Comparison of ENCODE assay signal across 8 mouse cellular contexts in the genomic region with DNA sequence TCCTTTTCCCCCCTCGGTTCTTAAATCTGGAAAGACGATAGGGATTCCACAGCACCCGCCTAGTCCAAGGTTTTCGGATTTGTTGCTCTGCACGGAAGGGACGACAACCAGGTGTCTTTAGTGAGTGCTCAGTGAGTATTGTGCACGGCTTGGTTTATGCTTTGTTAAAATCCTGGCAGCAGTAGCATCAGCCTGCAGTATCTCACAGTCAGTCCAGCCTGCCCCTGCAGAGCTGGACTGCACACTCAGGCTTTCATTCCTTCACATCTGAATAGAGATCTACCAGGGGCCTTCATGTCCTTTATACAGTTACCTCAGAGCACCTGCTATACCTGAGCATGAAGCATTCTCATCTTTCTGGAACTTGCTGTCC. TPM values are rescaled to one million over a fixed set of nuclear protein-coding genes. Genes with fewer than 3 reads are reported as not detected.
DNase-seq lines count a peak whose midpoint lies in the region; ATAC-seq and TF ChIP-seq lines count a peak whose summit lies in the region.

No protein-coding gene starts in this region.

- no peak for TF ChIP-seq POLR2A in lung, adult 2 months (IDR thresholded peaks at IDR 0.05; ENCODE audit: borderline replicate concordance, extremely low read depth, low read depth, low read length)

- H3K27ac ChIP-seq in embryonic facial prominence, embryonic 13.5 days = no peak overlapping the region
- peak overlapping the region; percentile 83 for H3K27ac ChIP-seq in limb, embryonic 10.5 days
- H3K27ac ChIP-seq in neural tube, embryonic 14.5 days (ENCODE audit: low read depth, low read length) = peak overlapping the region; percentile 67

- no peak for TF ChIP-seq CTCF in lung, adult 2 months (IDR thresholded peaks at IDR 0.05; ENCODE audit: insufficient read depth, low read length)

- no peak for DNase-seq in lung, adult 2 months
- no peak for DNase-seq in lung, postnatal 25 days (ENCODE audit: low spot score)
- no peak for DNase-seq in limb, embryonic 10.5 days (ENCODE audit: low spot score)
- no peak for DNase-seq in gastrocnemius, adult 8-10 months (ENCODE audit: low spot score in 2 of 2)
- no peak for DNase-seq in cerebellum, postnatal 14 days
- DNase-seq in spleen, postnatal 36 days (ENCODE audit: low spot score in 2 of 2) = no peak

- no peaks in the 10 kb centered on the region for H3K9me3 ChIP-seq in embryonic facial prominence, embryonic 13.5 days
- no peaks in the 10 kb centered on the region for H3K9me3 ChIP-seq in limb, embryonic 10.5 days (replicated peaks)
- no peaks in the 10 kb centered on the region for H3K9me3 ChIP-seq in neural tube, embryonic 14.5 days (ENCODE audit: control insufficient read depth, low read length)

- no peaks in the 10 kb centered on the region for H3K27me3 ChIP-seq in embryonic facial prominence, embryonic 13.5 days
- no peaks in the 10 kb centered on the region for H3K27me3 ChIP-seq in limb, embryonic 10.5 days (ENCODE audit: low read depth, poor library complexity, severe bottlenecking)
- H3K27me3 ChIP-seq in neural tube, embryonic 14.5 days (ENCODE audit: control insufficient read depth, insufficient read depth, low read length) = no peaks in the 10 kb centered on the region

- peak; percentile 13; the same call in 1 of the 2 replicates for ATAC-seq in embryonic facial prominence, embryonic 13.5 days (ENCODE audit: insufficient number of reproducible peaks, insufficient read depth, low FRiP score, low TSS enrichment, low read depth)
- ATAC-seq in neural tube, embryonic 14.5 days (ENCODE audit: low read depth) = peak; percentile 52

- peak overlapping the region; percentile 85 for H3K4me2 ChIP-seq in embryonic facial prominence, embryonic 13.5 days
- H3K4me2 ChIP-seq in neural tube, embryonic 14.5 days (ENCODE audit: low read depth, low read length) = peak overlapping the region; percentile 92

- 0% methylated on average over 7 of the region's 7 CpGs for WGBS in lung, adult 2 months
- WGBS in embryonic facial prominence, embryonic 13.5 days = 1% methylated on average over 7 of the region's 7 CpGs
- WGBS in limb, embryonic 10.5 days = 2% methylated on average over 7 of the region's 7 CpGs
- 3% methylated on average over 7 of the region's 7 CpGs for WGBS in neural tube, embryonic 14.5 days

- H3K4me3 ChIP-seq in lung, adult 2 months (replicated peaks; ENCODE audit: extremely low read depth, low read depth, low read length) = peak overlapping the region; percentile 88
- H3K4me3 ChIP-seq in embryonic facial prominence, embryonic 13.5 days = peak overlapping the region; percentile 82
- H3K4me3 ChIP-seq in limb, embryonic 10.5 days = peak overlapping the region; percentile 69
- peak overlapping the region; percentile 74 for H3K4me3 ChIP-seq in neural tube, embryonic 14.5 days (ENCODE audit: low read depth, low read length)

- H3K36me3 ChIP-seq in embryonic facial prominence, embryonic 13.5 days = peaks cover 5% of the 10 kb centered on the region; the same call in 1 of the 2 replicates
- H3K36me3 ChIP-seq in limb, embryonic 10.5 days = peaks cover 2% of the 10 kb centered on the region
- no peaks in the 10 kb centered on the region for H3K36me3 ChIP-seq in neural tube, embryonic 14.5 days (ENCODE audit: control insufficient read depth, insufficient read depth, low read length)

- H3K4me1 ChIP-seq in lung, adult 2 months (ENCODE audit: control insufficient read depth, insufficient read depth, low read length) = peaks cover 6% of the 10 kb centered on the region; the same call in 1 of the 2 replicates
- H3K4me1 ChIP-seq in embryonic facial prominence, embryonic 13.5 days = peaks cover 17% of the 10 kb centered on the region
- peaks cover 18% of the 10 kb centered on the region for H3K4me1 ChIP-seq in limb, embryonic 10.5 days
- peaks cover 18% of the 10 kb centered on the region for H3K4me1 ChIP-seq in neural tube, embryonic 14.5 days (ENCODE audit: control insufficient read depth, insufficient read depth, low read length)

- peak overlapping the region; percentile 86 for H3K9ac ChIP-seq in embryonic facial prominence, embryonic 13.5 days
- peak overlapping the region; percentile 82 for H3K9ac ChIP-seq in neural tube, embryonic 14.5 days (replicated peaks; ENCODE audit: low read depth, low read length)

RNA-seq across cellular contexts. Expression of gene Ppt1, which starts 0.3 kb away (rescaled TPM):
- polyA plus RNA-seq in lung, adult 2 months (2012; rRNA removed) = 35.2 and 43.6 TPM in 2 replicates
- 79.0 and 81.7 TPM in 2 replicates for polyA plus RNA-seq in embryonic facial prominence, embryonic 13.5 days (2015; fragmentation: Nextera tagmentation; extraction: Ambion mirVana)
- 45.4 and 55.3 TPM in 2 replicates for polyA plus RNA-seq in limb, embryonic 10.5 days (2016; fragmentation: Nextera tagmentation; extraction: Ambion mirVana)
- 92.9 and 102 TPM in 2 replicates for polyA plus RNA-seq in neural tube, embryonic 14.5 days (2014; fragmentation: Nextera tagmentation; extraction: Ambion mirVana)
- total RNA-seq in gastrocnemius, adult 8-10 months (2022) = 10 to 100 TPM in 2 of 4 experiments, 1 to 10 TPM in 2; 8.8 to 12.1 (median 10.3) TPM

RNA-seq across cellular contexts. Expression of gene Cap1, which starts 49.5 kb away (rescaled TPM):
- polyA plus RNA-seq in lung, adult 2 months (2012; rRNA removed) = 101 and 124 TPM in 2 replicates
- polyA plus RNA-seq in embryonic facial prominence, embryonic 13.5 days (2015; fragmentation: Nextera tagmentation; extraction: Ambion mirVana) = 65.5 and 67.2 TPM in 2 replicates
- 45.3 and 46.5 TPM in 2 replicates for polyA plus RNA-seq in limb, embryonic 10.5 days (2016; fragmentation: Nextera tagmentation; extraction: Ambion mirVana)
- polyA plus RNA-seq in neural tube, embryonic 14.5 days (2014; fragmentation: Nextera tagmentation; extraction: Ambion mirVana) = 66.5 and 69.7 TPM in 2 replicates
- total RNA-seq in gastrocnemius, adult 8-10 months (2022) = 10 to 100 TPM; 12.5 to 20.2 (median 18.9) TPM
